Mouse (Mus musculus): ENCODE data around the gene Mipep.

- TF ChIP-seq CTCF (IDR thresholded peaks at IDR 0.05; ENCODE audit: extremely low read depth, insufficient read depth, insufficient read length, insufficient replicate concordance) (no peak), POLR2A (IDR thresholded peaks at IDR 0.05; ENCODE audit: low read depth, low read length) (no peak)
Observed at GRCm38 (mm10) chr14:60843596-60843995, 59.2 kb downstream of the Mipep start.
